Mouse (Mus musculus) cortical plate, adult 2 months (tissue): ENCODE measurements around the gene Tmem182.

ENCODE experiments used
- CTCF ChIP-seq: fragments of 200-500 bp; IDR thresholded peaks from 2 replicates; pipeline ENCODE4 v1.5.1; 2011; ENCODE audit warnings: mild to moderate bottlenecking, control low read depth, low read length; ENCODE audit not compliant: insufficient read depth; ENCODE audit errors: extremely low read depth
- POLR2A ChIP-seq: fragments of 200-500 bp; IDR thresholded peaks from 2 replicates; pipeline ENCODE4 v1.6.1; 2011; ENCODE audit warnings: mild to moderate bottlenecking, low read length, control low read depth; ENCODE audit not compliant: insufficient read depth; ENCODE audit errors: extremely low read depth

GRCm38 (mm10) chr1:40873760-40874455 lies 68.5 kb downstream of the Tmem182 start:
- no peak for TF ChIP-seq POLR2A
- no peak for TF ChIP-seq CTCF
